Mouse (Mus musculus) kidney, adult 2 months (tissue): Measurements from ENCODE around the gene Hist1h3i. TPM values are rescaled to one million over a fixed set of nuclear protein-coding genes. Genes with fewer than 3 reads are reported as not detected.

ENCODE experiments used
- DNase-seq: peaks from one replicate; pipeline ENCODE4 v3.0.0; 2021
- H3K27ac ChIP-seq: fragments of 200-500 bp; 2 replicates; pipeline ENCODE4 v1.5.1; 2012; ENCODE audit warnings: low read depth, low read length, control low read depth, inconsistent platforms; ENCODE audit not compliant: insufficient read depth
- H3K27me3 ChIP-seq: fragments of 200-500 bp; replicated peaks from 2 replicates; pipeline ENCODE4 v1.6.1; 2012; ENCODE audit warnings: mild to moderate bottlenecking, moderate library complexity, low read length, inconsistent platforms; ENCODE audit not compliant: control insufficient read depth, insufficient read depth
- H3K36me3 ChIP-seq: fragments of 200-500 bp; 2 replicates; pipeline ENCODE4 v1.6.1; 2012; ENCODE audit warnings: mild to moderate bottlenecking, moderate library complexity, low read length, inconsistent platforms; ENCODE audit not compliant: control insufficient read depth, insufficient read depth
- H3K4me1 ChIP-seq: fragments of 200-500 bp; 2 replicates; pipeline ENCODE4 v1.6.1; 2011; ENCODE audit warnings: low read length; ENCODE audit not compliant: control insufficient read depth, insufficient read depth
- H3K4me3 ChIP-seq: fragments of 200-500 bp; 2 replicates; pipeline ENCODE4 v1.5.1; 2011; ENCODE audit warnings: mild to moderate bottlenecking, low read depth, low read length, control low read depth; ENCODE audit not compliant: insufficient read depth
- CTCF ChIP-seq: fragments of 200-500 bp; conservative IDR thresholded peaks from 2 replicates; pipeline ENCODE4 v1.5.1; 2011; ENCODE audit warnings: low read depth, mild to moderate bottlenecking, control low read depth, low read length, moderate library complexity, mixed read lengths; ENCODE audit not compliant: insufficient read depth, insufficient read length
- POLR2A ChIP-seq: fragments of 200-500 bp; IDR thresholded peaks from one replicate; pipeline ENCODE4 v1.6.1; 2011; ENCODE audit warnings: low read depth, low read length, control low read depth
- WGBS: fragments of 180-500 bp; shearing (Covaris S2); methylation state at CpG from one replicate; pipeline ENCODE4 v1.1.7; 2018; 5-methylcytosine and 5-hydroxymethylcytosine counted together
- polyA plus RNA-seq: library from polyadenylated mRNA; depleted of rRNA; stranded (reverse); fragments of >200 nt; gene quantifications from 2 replicates; pipeline ENCODE4 v1.2.3, GENCODE M21; 2012; rRNA removed

Gene Hist1h3i
- polyA plus RNA-seq, 1 experiment: 1.1 TPM

DNA sequence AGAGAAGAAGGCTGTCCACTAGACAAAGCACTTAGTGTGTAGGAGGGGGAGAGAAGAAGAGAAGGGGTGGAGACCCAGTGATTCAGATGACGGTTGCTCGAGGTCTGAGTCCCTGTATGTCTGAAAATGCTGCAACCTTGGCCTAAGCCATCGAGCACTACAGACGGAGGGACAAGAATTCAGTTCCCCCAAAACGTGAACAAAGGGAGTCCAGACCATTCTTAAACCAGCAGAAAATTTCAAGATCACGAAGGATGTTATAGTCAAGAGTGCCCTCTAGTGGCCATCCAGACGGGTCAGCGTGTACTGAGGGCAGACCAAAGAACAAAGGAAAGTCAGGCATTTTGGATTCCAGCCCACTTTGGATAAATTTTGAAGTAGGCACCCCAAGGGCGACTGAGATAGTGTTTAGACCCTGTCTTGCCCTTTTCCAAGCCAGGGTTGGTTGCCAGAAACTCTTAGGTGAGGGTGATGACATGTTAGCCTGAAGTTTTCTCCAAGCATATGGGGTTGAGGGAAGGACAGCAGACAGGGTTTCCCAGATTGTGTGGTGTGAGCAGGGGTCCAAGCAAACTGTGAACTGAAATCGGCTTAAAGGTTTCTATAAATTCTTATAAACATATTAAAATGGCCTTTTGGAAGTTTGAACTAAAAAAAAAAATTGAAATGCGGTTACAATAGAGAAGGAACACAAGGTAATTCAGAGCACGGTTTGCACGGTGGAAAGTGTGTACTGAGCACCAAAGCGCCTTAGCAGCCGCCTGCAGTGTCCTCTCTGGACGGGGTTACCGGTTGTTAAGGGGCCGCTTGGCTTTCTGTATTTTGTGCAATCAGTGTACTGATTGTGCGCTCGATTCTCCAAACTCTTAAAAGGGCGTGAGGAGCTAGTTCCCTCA is 48.9 kb downstream of the Hist1h3i start:
- H3K36me3 ChIP-seq: no peaks in the 10 kb centered on the region
- no peak overlapping the region for H3K27ac ChIP-seq
- H3K4me3 ChIP-seq: peak overlapping the region; percentile 57
- DNase-seq: peak; percentile 89
- no peaks in the 10 kb centered on the region for H3K4me1 ChIP-seq
- H3K27me3 ChIP-seq: no peaks in the 10 kb centered on the region
- TF ChIP-seq POLR2A: no peak
- TF ChIP-seq CTCF: peak; percentile 89
- 1% methylated on average over 21 of the region's 21 CpGs for WGBS

DNA sequence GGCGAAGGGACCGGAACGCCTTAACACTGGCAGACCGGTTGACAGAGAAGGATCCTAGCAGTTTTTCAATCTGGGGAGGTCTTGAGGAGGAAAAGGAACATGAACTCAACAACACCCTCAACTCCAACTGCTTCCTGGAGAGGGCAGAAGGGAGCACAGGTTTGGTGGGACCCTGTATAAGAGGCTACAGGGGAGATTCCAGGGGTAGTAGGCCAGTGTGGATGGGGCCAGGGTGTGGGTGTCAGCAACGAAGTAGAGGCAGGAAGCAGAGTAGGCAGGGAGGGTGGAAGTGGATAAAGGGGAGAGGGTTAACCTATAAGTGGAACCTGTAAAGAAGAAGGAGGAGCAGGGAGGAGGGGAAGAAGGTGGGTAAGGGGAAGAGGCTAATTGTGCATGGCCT is 49.7 kb downstream of the Hist1h3i start:
- H3K27me3 ChIP-seq: no peaks in the 10 kb centered on the region
- WGBS: 78% methylated on average over 5 of the region's 5 CpGs
- H3K4me3 ChIP-seq: no peak overlapping the region
- H3K27ac ChIP-seq: no peak overlapping the region
- H3K36me3 ChIP-seq: no peaks in the 10 kb centered on the region
- TF ChIP-seq POLR2A (no peak), CTCF (no peak)
- H3K4me1 ChIP-seq: no peaks in the 10 kb centered on the region
- DNase-seq: no peak

Other genes with a start within 250 kb of the Hist1h3i start
- gene Olfr1366, start 240.6 kb downstream of the Hist1h3i start, polyA plus RNA-seq: not detected in 2 replicates
- gene Olfr1535, start 223.5 kb downstream of the Hist1h3i start, polyA plus RNA-seq: not detected in 2 replicates
- gene Olfr1364, start 201.6 kb downstream of the Hist1h3i start, polyA plus RNA-seq: not detected in 2 replicates
- gene Olfr1362, start 169.3 kb downstream of the Hist1h3i start, polyA plus RNA-seq: not detected in 2 replicates
- gene Olfr11, start 140.9 kb downstream of the Hist1h3i start, polyA plus RNA-seq: not detected in 2 replicates
- not detected in 2 replicates for gene Olfr1361, start 120.0 kb downstream of the Hist1h3i start, polyA plus RNA-seq
- not detected in 2 replicates for gene Olfr1360, start 106.0 kb downstream of the Hist1h3i start, polyA plus RNA-seq
- gene Olfr1359, start 85.3 kb downstream of the Hist1h3i start, polyA plus RNA-seq: not detected in 2 replicates
- gene Hist1h2bl, start 67.2 kb downstream of the Hist1h3i start, polyA plus RNA-seq: 1.0 TPM in 1 of 2 replicates, not detected in the other
- 0.49 and 1.2 TPM in 2 replicates for gene Hist1h2ai, start 66.9 kb downstream of the Hist1h3i start, polyA plus RNA-seq
- gene Hist1h3h, start 65.7 kb downstream of the Hist1h3i start, polyA plus RNA-seq: 1.1 and 2.2 TPM in 2 replicates
- gene Hist1h2bm, start 61.3 kb downstream of the Hist1h3i start, polyA plus RNA-seq: 0.24 and 0.38 TPM in 2 replicates
- 0.75 and 1.1 TPM in 2 replicates for gene Hist1h4j, start 48.3 kb downstream of the Hist1h3i start, polyA plus RNA-seq
- 2.6 and 6.8 TPM in 2 replicates for gene Hist1h4k, start 32.9 kb downstream of the Hist1h3i start, polyA plus RNA-seq
- 0.72 and 0.77 TPM in 2 replicates for gene Hist1h2ak, start 29.5 kb downstream of the Hist1h3i start, polyA plus RNA-seq
- not detected in 2 replicates for gene Hist1h2bn, start 29.2 kb downstream of the Hist1h3i start, polyA plus RNA-seq
- gene Hist1h1b, start 2.7 kb downstream of the Hist1h3i start, polyA plus RNA-seq: 0.14 TPM in 1 of 2 replicates, not detected in the other
- 0.33 TPM in 1 of 2 replicates, not detected in the other for gene Hist1h2an, start 3.8 kb upstream of the Hist1h3i start, polyA plus RNA-seq
- gene Hist1h2bp, start 4.1 kb upstream of the Hist1h3i start, polyA plus RNA-seq: 0.43 TPM in 1 of 2 replicates, not detected in the other
- 1.4 and 2.7 TPM in 2 replicates for gene Hist1h2bq, start 26.8 kb upstream of the Hist1h3i start, polyA plus RNA-seq
- not detected in 2 replicates for gene Hist1h2ao, start 27.1 kb upstream of the Hist1h3i start, polyA plus RNA-seq
- not detected in 2 replicates for gene Hist1h4m, start 28.4 kb upstream of the Hist1h3i start, polyA plus RNA-seq
- gene Hist1h4n, start 48.8 kb upstream of the Hist1h3i start, polyA plus RNA-seq: 3.6 and 5.2 TPM in 2 replicates
- 7.6 and 8.6 TPM in 2 replicates for gene Hist1h2ap, start 50.1 kb upstream of the Hist1h3i start, polyA plus RNA-seq
- gene Hist1h2br, start 50.4 kb upstream of the Hist1h3i start, polyA plus RNA-seq: 1.3 and 2.1 TPM in 2 replicates
- gene Zfp184, start 161.7 kb upstream of the Hist1h3i start, polyA plus RNA-seq: 0.39 and 0.44 TPM in 2 replicates
- gene Pom121l2, start 197.8 kb upstream of the Hist1h3i start, polyA plus RNA-seq: 0.04 and 0.06 TPM in 2 replicates
- gene Prss16, start 226.4 kb upstream of the Hist1h3i start, polyA plus RNA-seq: 0.22 TPM in 1 of 2 replicates, not detected in the other